Mouse (Mus musculus): ENCODE data around the gene Bod1.

The Bod1 gene

GRCm38 (mm10) chr11:31643120-31643519 lies 28.6 kb downstream of the Bod1 start:
- no peak for TF ChIP-seq GATA4 (IDR thresholded peaks at IDR 0.05; ENCODE audit: insufficient replicate concordance, low read length)

- TF ChIP-seq GATA4 (IDR thresholded peaks at IDR 0.05; ENCODE audit: insufficient replicate concordance, low read length) = no peak
These were observed 30.4 kb downstream of the Bod1 start for GRCm38 (mm10) chr11:31641066-31641810.

- no peak for TF ChIP-seq GATA4 (IDR thresholded peaks at IDR 0.05; ENCODE audit: insufficient replicate concordance, low read length)
These were observed 31.5 kb downstream of the Bod1 start for GRCm38 (mm10) chr11:31640187-31640586.

- TF ChIP-seq GATA4 (IDR thresholded peaks at IDR 0.05; ENCODE audit: insufficient replicate concordance, low read length) = no peak
These were observed 33.8 kb downstream of the Bod1 start for GRCm38 (mm10) chr11:31637788-31638373.

GRCm38 (mm10) chr11:31628700-31629099 lies 43.0 kb downstream of the Bod1 start:
- no peak for TF ChIP-seq GATA4 (IDR thresholded peaks at IDR 0.05; ENCODE audit: insufficient replicate concordance, low read length)

- no peak for TF ChIP-seq GATA4 (IDR thresholded peaks at IDR 0.05; ENCODE audit: insufficient replicate concordance, low read length)
These were observed 50.9 kb downstream of the Bod1 start for GRCm38 (mm10) chr11:31620796-31621195.

GRCm38 (mm10) chr11:31617797-31618196 lies 53.9 kb downstream of the Bod1 start:
- TF ChIP-seq GATA4 (IDR thresholded peaks at IDR 0.05; ENCODE audit: insufficient replicate concordance, low read length) = no peak

GRCm38 (mm10) chr11:31617236-31617635 lies 54.4 kb downstream of the Bod1 start:
- TF ChIP-seq GATA4 (IDR thresholded peaks at IDR 0.05; ENCODE audit: insufficient replicate concordance, low read length) = no peak

GRCm38 (mm10) chr11:31616722-31617121 lies 55.0 kb downstream of the Bod1 start:
- TF ChIP-seq GATA4 (IDR thresholded peaks at IDR 0.05; ENCODE audit: insufficient replicate concordance, low read length) = no peak
